Mouse (Mus musculus): ENCODE data around the gene Rhot1.

DNA sequence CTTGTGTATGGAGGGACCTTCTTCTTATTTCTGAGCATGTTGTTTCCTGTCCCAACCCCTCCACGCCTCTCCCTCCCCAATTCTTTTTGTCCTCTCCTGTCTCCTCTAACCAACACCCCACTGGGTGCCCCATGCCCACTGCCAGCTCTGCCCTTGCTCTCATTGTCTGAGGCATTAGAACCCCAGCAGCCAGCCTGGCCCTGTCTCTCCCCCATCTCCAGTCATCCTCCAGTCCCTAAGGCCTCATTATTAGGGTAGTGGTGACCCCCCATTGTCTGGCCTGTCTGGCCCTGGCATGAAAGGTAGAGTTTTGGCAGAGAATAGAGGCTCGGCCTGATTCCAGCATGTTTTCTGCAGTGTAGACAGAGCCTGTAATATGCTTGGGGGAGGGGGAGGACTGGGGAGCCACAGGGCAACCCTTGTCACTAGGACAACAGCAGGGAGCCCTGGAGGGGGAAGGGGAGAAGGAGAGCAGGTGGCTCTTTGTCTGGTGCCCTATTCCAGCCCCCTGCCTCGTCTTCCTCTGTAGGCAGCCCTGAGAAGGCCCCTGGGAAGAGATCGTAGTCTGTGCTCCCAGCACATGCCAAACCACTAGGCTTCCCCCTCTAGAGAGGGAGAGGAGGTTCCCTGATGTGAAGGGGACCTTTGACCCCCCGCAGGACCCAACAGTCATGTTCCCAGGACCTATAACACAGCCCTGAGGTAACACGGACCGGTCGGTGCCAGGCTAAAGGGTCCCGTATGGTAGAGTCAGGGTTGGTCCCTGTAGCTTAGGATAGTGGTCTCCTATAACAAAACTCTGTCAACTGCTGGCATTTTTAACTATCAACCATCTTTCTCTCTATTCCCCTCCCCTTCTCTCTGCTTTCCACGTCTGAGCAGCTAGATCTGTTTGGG, 107.2 kb downstream of the Rhot1 start:
- TF ChIP-seq CEBPB (IDR thresholded peaks at IDR 0.05; ENCODE audit: low read depth) (no peak), CTCF (IDR thresholded peaks at IDR 0.05; ENCODE audit: control insufficient read depth, insufficient read depth, insufficient read length) (no peak), USF1 (IDR thresholded peaks at IDR 0.05; ENCODE audit: low read depth) (no peak), FOSL1 (IDR thresholded peaks at IDR 0.05; ENCODE audit: insufficient read depth, low read length, poor library complexity, severe bottlenecking) (no peak), MAX (IDR thresholded peaks at IDR 0.05) (no peak), MYOD1 (IDR thresholded peaks at IDR 0.05; ENCODE audit: control insufficient read depth, insufficient read length, low read depth) (no peak)
